Mouse (Mus musculus) mature B cell (primary cell): Measurements from ENCODE around the gene Plcb2.

Experiments
- in situ Hi-C: fragments of 300-500 bp; cut with MboI; formaldehyde crosslinking; loops from 2 replicates; pipeline ENCODE4 v1.14.3; 2019

Gene Plcb2

DNA sequence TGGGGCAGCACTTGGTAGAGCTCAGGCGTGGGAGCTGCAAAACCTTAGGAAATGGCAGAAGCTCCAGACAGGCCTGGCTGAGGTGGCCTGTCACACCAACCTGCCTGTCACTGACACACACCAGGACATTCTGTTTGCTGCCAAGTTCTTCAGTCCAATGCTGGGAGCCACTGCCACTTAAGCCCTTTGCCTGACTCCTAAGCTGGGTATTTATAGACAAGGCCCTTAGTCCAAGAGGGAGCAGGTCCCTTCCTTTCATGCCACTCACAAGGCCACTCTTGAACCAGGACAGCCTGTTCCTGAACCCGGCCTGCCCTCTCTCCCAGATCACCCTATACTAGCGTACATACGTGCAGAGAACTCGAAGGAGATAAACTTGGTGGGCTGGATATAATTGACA, 11.6 kb downstream of the Plcb2 start:
- in situ Hi-C loops: no loop called here

DNA sequence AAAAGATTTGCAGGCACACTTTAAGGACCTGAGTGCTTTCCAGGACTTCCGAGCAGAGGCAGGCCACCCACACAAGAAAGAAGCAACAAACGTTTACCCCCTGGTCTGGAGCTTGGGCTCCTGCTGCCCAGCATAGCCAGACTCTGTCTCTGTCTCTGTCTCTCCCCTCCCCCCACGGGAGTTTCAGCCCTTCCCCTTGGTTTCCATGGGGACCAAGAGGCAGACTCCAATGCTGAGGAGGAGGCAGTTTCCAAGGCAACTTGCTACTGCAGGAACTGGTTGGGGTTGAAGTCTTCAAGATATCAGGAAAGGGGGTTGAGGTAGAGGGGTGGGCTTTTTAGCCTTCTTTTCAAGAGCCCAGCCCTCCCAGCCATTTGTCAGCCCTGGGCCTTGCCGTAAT, 14.0 kb downstream of the Plcb2 start:
- in situ Hi-C loops: no loop called here

DNA sequence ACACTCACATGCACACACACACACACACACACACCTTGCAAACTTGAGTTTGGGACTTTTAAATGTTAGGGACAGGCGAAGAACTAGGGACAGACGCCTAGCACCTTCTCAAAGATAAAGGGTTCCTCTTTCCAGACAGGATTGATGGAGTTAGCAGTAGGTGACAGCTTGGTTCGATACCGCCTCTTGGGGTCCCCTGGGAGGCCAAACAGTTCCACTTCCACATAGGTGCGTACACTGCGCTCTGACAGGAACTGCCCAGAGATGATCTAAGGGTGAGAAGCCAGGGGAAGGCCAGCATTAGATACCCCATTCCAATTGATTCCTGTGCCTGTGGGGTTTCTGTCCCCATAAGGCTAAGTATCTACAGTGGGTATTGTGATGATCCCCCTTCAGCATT, 14.6 kb downstream of the Plcb2 start:
- in situ Hi-C loops: no loop called here

DNA sequence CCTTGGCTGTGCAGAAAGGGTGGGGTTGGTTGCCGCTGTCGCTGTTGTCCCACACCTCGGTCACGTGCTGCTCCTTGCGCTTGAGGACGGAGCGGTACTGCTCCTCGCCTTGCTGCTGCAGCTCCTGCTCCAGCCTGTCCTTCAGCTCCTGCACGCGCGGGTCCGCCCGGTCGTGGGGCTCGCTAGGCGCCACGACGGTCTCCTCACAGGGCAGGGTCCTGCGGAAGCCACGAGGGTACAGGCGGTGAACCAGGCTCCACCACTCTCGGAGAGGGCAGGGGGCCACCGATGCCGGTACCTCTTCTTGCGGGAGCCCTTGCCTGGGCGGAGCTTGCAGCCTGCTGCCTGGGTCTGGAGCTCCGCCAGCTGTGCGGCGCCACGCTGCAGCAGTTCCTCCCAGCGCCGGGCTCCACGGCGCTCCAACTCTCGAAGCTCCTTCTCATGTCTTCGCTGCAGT, 17.2 kb downstream of the Plcb2 start:
- in situ Hi-C loops: no loop called here

DNA sequence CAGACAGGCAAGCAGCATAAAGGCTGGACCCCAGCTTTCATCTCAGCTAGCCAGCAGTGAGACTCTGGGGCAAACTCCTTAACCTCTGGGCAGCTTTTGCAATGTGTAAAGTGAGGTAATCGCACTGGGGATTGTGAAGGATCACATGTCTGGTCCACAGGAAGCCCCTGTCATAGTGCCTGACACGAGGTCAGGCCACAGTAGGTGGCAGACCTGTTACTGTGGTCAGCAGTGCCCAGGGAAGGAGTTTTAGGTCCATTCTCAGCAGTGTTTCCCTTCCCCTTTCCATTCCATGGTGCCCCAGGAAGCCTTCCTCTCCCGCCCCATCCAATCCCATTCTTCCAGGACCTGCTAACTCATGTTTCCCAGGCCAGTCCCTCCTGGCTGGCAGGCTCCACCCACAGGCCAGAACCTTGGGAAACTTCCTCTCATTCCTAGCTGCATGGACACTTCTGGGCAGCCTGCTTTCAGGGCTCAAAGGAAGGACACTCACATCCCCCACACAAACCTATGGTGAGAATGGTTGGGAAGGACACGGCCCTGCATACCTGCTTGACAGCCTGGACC, 18.5 kb downstream of the Plcb2 start:
- in situ Hi-C loops: no loop called here

DNA sequence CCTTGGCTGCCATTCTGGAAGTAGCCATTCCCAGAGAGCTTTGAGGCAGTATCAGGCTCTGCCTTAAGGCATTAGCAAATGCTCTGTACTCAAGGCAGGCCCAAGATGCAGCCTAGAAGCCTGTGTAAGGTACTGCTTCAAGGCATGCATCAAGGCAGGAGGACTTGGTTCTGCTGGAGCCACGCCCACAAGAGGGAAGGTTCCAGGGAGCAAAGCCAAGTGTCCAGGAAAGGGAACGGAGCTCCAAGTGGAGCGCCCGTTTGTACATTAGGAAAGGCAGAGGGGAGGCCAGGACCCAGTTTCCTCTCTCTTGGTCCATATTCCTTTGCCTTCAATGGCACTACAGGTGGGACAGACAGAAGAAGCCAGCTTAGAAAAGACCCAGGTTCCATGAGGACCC, 19.8 kb downstream of the Plcb2 start:
- in situ Hi-C loops: no loop called here

DNA sequence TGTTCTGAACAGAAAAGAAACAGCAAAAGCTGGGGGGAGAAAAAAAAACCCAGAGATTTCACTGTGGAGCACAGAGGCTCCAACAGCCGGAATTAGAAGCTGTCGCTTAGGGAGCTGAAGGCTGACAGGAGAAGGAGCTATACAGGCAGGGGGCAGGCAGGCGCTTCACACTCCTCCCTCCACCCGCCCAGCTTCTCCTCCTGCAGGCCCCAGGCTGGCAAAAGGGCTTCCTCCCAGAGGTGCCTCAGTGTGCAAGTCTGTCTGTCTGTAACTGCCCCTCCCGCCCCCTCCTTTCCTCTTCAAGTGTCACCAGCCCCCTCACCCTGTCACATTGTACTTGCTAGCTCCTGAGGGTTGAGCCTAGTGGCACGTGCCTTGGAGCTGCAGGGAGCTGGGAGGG, 21.8 kb downstream of the Plcb2 start:
- in situ Hi-C loops: no loop called here

DNA sequence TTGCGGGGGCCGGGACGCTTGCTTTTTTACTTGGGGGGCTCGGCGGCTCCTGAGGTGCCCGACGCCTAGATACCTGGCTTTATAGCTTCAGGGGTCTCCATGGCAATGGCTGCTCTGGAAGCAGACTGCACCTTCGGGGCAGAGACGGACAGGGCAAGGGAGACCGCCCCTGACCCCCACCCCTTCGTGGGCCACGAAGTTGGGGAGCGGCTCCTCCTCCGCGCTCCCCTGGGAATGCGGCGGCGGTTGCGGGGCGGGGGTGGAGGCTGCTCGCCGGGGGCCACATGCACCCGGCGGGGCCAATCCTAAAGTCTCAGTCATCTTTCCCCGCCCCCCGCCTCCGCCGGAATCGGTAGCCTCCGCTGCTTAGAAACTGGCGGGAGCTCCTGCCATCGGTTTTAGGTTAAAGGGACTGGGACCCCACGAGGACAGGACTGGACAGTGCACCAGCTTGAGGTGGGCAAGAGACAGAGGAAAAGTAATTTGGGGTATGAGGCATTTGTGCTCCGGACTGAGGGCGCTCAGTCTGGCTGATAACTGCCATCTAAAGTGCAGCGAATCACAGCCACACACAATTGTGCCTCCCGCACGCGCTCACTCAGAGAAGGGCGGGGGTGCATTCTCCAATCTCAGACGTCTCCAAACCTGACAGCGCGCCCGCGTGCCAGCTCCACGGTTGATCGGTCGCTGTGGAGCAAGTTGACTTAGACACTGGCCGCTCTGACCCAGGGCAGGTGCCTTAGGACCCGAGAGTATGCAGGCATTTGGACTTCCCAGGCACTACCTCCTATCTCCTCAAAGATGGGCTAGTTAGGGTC, 24.1 kb downstream of the Plcb2 start, which contains the start of gene Ankrd63:
Ankrd63 (minus strand) TSS at position 51 of the 818 bp plus-strand sequence.
- in situ Hi-C loops: no loop called here

DNA sequence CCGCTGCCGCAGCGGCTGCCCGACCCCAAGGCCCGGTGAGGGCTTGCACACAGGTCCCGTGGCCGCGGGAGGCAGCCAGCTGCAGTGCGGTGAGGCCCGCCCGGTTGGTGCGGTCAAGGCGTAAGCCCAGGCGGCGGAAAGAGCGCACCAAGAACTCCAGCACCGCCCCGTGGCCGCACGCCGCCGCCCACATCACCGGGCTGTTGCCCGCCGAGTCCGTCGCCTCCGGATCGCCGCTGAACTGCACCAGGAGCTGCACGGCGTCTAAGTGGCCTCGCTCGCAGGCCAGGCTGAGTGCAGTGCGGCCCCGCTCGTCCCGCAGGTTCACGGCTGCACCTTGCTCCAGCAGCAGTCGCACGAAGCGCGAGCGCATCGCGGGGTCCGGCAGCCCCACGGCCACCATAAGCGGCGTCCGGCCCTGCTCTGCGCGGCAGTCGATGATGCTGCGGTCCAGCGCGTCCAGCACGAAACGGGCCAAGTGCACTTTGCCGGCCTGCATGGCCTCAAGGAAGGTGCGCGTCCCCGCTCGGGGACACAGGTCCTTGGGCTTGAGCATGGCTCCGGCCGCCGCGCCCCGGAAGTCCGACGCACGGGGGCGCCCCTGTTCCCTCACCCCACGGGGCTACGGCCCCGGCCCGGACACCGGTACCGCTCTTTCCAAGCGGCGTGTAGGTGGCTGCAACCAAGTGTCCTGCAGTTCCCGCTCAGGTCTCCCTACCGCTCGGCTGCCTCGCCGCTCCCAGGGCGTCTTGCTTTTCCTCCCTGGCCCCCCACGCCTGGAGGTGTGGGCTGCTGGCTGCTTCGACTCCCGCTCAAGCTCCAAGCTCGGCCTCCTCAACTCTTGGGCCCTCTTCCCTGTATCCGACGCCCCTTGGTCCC, 25.1 kb downstream of the Plcb2 start:
- in situ Hi-C loops: no loop called here

DNA sequence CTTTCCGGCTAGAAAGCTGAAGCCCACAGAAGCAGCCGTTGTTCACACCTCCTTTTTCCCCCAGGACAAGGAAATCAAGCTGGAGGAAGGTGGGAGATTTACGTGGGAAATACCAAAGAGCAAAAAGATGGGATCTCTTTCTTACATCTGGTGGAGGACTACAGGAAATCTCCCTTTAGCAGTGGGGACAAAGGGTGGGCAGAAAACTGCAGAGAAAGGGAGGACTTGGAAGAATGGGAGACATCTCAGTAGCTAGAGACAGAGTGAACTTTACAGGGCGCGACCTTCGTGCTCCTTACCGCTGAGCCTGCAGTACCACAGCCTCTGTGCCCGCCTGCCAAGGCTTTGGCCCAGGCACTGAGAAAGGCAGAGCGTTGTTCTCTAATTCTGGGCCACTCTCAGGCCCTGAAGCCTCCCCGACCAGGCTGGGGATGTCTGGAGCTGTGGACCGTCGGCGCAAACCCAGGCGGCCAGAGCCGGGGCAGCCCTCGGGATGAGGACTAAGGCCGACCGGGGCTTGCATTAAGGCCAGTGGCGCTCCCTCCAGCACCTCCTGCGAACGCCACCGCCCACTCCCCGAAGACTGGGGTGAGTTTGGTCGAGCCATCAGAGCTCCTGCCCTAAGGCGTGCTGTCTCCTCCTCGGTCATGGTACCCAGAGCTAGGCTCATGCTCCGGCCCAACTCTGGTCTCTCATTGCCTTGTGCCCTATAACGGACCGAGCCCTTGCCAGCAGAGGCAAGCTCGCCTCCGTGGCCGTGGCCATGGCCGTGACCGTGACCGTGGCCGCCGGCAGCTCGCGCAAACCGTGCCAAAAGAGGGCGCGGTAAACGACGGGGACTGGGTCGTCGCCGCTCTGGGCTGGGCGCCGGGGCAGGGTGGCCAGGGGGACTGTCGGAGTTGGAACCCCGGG, 26.0 kb downstream of the Plcb2 start:
- in situ Hi-C loops: no loop called here

DNA sequence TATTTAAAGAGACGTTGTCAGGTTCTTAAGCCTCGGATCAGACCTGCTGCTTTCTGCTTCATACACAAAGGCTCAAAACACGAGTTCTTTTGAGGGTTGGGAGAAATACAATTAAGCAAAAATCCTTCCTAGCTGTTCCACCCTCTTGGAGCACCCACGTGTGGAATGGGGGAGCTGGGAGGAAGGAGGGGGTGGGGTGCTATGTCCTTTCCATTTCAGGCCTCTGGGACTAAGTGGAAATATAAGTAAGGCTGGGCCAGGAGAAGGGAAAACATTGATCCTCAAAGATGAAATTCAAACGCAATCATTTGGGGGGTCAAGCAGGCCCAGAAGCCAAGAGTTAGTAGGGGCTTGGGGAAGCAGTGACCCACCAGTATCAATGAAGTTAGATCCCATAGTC, 27.1 kb downstream of the Plcb2 start:
- in situ Hi-C loops: no loop called here

DNA sequence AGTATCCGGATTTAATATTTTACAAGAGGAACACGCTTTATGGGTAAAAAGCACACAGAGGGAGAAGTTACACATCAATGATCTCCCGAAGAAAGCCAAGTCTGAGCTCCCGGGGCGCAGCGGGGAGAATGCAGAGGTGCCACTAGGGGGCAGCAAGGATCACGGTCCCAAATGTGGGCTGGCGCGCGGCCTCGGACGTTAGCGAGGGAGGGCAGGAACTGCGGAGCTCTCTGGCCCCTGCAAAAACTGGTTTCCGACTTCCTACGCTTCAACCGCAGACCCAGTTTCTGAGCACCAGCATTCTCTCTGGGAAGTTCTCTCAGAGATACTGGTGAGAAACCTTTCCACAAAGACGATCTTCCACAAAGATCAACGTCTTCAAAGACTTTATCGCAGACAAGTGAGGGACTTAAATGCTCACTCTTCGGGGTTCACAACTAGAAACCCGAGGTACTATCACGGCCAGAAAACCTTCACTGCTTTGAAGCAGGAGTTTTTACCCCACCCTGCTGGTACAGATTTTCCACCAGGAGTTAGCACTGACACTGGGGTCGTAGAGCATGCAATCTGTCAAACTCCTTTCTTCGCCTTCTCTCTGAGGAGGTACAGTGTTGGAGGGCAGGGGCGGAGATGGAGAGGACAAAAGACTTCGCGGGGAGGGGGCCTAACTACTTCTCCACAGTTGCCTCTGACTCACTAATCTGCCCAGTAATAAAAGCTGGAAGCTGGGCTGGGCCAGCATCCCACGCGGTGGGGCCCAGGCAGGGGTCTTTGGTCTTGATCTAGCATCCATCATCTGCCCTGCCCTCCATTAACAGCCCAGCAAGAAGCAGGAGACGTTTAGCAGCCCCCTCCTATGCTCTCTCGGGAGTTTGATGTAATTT, 27.8 kb downstream of the Plcb2 start:
- in situ Hi-C loops: no loop called here

DNA sequence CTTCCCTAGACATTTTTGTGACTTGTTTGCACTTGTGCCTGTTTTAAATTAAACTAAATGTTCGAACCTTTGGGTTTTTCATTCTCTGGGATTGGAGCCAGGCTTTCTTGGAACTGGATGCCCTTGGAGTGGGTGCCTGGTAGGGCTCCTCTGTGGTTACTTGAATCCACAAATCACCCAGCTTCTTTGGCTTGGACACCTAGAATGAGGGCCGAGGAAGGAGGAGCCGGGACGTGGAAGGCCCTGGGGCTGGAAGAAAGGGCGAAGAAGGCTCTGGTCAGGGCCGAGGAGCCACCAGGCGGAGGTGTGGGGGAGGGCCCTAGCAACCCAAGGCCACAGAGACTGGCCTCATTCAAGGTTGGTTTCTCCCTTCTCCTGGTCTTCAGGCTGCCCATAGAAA, 30.3 kb downstream of the Plcb2 start:
- in situ Hi-C loops: loop anchor here (5.0 kb wide), 1 partner anchor 61 kb away; no protein-coding TSS in a partner anchor

DNA sequence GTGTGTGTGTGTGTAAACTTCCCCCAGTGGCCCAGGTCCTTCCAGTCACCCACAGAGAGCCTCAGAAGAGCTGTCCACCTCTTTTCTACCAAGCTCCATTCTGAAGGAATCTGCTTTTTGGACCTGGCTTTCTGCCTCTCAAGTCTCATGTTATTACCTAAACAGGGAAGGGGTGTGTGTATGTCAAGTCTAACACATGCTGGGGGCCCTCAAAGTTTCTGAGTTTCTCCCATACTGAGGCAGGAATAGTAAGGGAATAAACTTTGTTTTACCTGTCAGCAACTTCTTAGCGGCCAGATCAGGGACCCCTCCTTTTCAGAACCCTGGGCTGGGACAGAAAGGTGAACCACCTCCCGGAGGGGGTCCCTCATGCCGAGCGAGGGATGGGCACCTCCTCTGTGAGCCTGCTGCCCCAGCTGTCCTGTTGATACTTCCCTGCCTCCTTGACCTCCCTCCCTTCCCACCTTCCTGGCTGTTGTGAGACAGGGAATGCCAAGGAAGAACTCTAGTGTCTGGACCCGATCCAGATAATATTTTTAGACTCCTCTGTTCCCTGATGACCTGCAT, 30.8 kb downstream of the Plcb2 start:
- in situ Hi-C loops: loop anchor here (5.0 kb wide), 1 partner anchor 60 kb away; no protein-coding TSS in a partner anchor

DNA sequence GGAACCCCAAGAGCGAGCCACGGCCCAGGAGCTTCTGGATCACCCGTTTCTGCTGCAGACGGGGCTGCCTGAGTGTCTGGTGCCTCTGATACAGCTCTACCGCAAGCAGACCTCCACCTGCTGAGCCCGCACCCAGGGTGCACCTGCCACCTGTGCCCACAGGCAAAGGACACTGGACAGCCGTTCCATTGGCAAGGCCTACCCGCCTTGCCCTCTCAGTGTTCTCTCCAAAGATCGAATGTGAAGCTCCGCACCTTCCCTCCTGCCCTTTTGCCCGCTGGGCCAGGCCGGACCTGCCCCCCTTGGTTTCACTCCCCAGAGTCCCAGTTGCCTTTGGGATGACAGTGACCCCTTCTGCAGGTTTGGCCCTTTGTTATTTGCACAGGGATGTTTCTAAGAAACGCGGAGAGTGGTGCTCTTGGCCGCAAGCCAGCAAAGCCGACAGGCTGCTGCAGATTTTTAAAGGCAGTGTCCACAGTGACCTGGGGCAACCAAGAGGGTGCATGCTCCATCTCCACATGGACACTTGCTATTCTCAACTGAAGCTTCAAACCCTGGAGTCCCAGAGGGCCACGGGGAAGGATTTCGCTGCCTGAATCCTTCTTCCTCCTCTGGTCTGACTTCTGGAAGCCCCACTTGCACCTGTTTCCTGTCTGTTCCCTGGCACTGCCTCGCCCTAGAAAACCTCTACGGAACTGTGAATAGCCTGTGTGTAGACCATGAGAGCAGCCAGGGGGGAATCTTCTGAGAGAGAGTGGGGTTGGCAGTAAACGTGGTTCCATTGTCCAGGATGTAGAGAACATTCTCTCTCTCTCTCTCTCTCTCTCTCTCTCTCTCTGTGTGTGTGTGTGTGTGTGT, 31.6 kb downstream of the Plcb2 start:
- in situ Hi-C loops: loop anchor here (5.0 kb wide), 1 partner anchor 59 kb away; no protein-coding TSS in a partner anchor

DNA sequence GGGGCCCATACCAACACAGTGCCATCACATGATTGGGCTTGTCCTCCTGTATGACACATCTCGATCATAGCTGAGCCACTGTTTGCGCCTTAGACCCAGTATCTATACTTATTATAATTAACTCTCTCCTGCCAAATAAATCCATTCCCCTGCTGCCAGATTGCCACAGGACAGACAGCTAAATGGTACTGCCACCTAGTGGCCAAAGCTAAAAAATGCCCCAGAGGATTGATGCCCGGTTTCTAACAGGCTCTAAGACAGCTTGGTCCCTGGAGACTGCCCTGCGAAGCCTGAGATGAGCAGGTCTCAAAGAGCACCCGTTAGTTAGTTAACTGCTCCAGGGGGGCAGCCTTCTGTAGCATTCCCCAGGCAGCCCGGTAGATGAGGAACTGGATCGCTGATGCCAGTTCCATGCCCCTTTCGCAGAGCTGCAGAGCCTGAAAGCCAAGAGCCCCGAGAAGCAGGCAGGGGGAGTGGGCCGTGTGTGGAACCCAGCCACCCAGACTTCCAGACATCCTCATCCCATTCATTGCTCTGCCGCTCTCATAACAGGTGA, 32.5 kb downstream of the Plcb2 start:
- in situ Hi-C loops: loop anchor here (5.0 kb wide), 1 partner anchor 58 kb away; no protein-coding TSS in a partner anchor

DNA sequence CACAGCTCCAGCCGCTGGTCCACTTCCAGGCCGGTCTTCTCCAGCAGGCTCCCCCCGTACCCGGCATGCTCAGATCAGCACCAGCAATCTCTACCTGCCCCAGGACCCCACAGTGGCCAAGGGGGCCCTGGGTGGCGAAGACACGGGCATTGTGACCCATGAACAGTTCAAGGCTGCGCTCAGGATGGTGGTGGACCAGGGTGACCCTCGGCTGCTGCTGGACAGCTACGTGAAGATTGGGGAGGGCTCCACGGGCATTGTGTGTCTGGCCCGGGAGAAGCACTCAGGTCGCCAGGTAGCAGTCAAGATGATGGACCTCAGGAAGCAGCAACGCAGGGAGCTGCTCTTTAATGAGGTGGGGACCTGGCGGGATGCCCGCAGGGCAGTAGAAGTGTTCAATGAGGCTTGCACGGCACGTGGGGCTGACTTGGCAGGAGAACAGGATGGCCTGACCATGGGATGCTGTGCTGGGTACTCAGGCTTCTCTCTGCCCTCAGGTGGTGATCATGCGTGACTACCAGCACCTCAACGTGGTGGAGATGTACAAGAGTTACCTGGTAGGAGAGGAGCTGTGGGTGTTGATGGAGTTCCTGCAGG, 34.8 kb downstream of the Plcb2 start:
- in situ Hi-C loops: no loop called here

DNA sequence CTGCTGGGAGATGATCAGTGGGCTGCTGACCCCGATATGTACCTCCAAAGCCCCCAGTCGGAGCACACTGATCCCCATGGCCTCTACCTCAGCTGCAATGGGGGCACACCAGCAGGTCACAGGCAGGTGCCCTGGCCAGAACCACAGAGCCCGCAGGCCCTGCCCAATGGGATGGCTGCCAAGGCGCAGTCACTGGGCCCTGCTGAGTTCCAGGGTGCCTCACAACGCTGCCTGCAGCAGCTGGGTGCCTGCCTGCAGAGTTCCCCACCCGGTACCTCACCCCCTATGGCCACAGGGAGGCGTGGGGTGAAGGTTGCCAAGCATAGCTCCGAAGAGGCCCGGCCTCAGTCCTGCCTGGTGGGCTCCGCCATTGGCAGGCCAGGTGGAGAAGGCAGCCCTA, 38.4 kb downstream of the Plcb2 start:
- in situ Hi-C loops: no loop called here
